Mouse (Mus musculus) limb, embryonic 12.5 days (tissue): ENCODE data around the gene Slc25a45. TPM values are rescaled to one million over a fixed set of nuclear protein-coding genes. Genes with fewer than 3 reads are reported as not detected.

Experiments
- ATAC-seq: fragments of 200-750 bp; cut with Nextera tagmentation; 2 replicates; pipeline ENCODE4 v1.8.0; 2017; ENCODE audit warnings: low read depth, moderate TSS enrichment; ENCODE audit not compliant: insufficient number of reproducible peaks, insufficient read depth, low FRiP score, low TSS enrichment
- H3K27ac ChIP-seq: fragments of 300-500 bp; sonication (generic); 2 replicates; pipeline ENCODE4 v1.5.1; 2016; ENCODE audit warnings: mild to moderate bottlenecking, moderate library complexity
- H3K27me3 ChIP-seq: fragments of 300-500 bp; sonication (generic); 2 replicates; pipeline ENCODE4 v1.6.1; 2016; ENCODE audit warnings: mild to moderate bottlenecking, moderate library complexity
- H3K36me3 ChIP-seq: fragments of 300-500 bp; sonication (generic); 2 replicates; pipeline ENCODE4 v1.6.1; 2016; ENCODE audit warnings: mild to moderate bottlenecking, moderate library complexity
- H3K4me1 ChIP-seq: fragments of 300-500 bp; sonication (generic); replicated peaks from 2 replicates; pipeline ENCODE4 v1.6.1; 2016
- H3K4me2 ChIP-seq: fragments of 300-500 bp; sonication (generic); 2 replicates; pipeline ENCODE4 v1.6.1; 2016; ENCODE audit warnings: mild to moderate bottlenecking, moderate library complexity
- H3K4me3 ChIP-seq: fragments of 300-500 bp; sonication (generic); replicated peaks from 2 replicates; pipeline ENCODE4 v1.5.1; 2016; ENCODE audit warnings: mild to moderate bottlenecking
- H3K9ac ChIP-seq: fragments of 300-500 bp; sonication (generic); replicated peaks from 2 replicates; pipeline ENCODE4 v1.6.1; 2016; ENCODE audit warnings: mild to moderate bottlenecking, moderate library complexity
- H3K9me3 ChIP-seq: fragments of 300-500 bp; sonication (generic); 2 replicates; pipeline ENCODE4 v1.6.1; 2016; ENCODE audit warnings: mild to moderate bottlenecking, moderate library complexity
- WGBS: fragments of 180-500 bp; shearing (Covaris S2); methylation state at CpG from one replicate; pipeline ENCODE4 v1.1.7; 2016; 5-methylcytosine and 5-hydroxymethylcytosine counted together
- polyA plus RNA-seq: library from polyadenylated mRNA; unstranded; fragments of >200 nt; fragmentation: Nextera tagmentation; extraction: Ambion mirVana; gene quantifications from 2 replicates; pipeline ENCODE4 v1.2.1, GENCODE M21; 2016

Slc25a45 gene
- polyA plus RNA-seq, 1 experiment from 2014 or later, result 1.2 TPM

DNA sequence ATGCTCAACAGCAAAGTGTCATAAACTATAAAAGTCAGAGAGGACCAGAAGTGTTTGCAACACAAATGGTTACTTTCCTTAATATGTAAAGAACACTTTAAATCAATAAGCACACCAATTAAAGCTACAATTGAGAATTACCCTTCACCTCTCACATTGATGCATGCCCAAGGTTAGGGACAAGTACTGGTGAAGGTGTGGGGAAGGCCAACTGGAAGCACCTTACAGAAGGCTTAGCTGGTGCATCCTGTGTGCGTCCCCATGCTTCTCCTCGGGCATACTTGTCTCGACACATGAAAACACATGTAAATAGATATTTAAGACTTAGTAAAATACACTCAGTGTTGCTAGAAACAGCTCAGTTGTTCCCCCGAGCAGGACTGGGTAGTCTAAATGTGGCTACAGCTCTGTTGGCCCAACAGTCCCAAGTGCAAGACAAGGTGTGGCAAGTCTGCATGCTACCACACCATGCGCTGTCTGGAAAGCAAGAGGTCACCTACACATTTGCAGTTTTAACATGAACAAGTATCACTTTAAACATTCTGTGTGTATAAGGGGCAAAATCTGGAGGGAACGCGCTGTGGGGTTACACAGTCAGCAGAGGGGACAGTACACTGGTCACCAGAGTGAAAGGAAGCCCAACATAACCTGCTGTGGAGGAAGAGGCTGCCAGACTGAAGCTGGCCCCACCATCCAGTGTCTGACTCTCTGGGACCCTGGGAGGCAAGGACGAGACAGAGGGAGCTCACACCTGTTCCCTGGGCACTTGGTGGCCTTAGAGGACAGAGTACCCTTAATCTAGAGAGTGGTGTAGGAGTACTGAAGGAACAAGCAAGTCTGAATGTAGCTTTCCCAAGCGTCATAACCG is 42.3 kb upstream of the Slc25a45 start:
- H3K9ac ChIP-seq, result no peak overlapping the region
- ATAC-seq, result no peak
- H3K4me3 ChIP-seq, result no peak overlapping the region
- H3K27me3 ChIP-seq, result no peaks in the 10 kb centered on the region
- no peaks in the 10 kb centered on the region for H3K9me3 ChIP-seq
- WGBS, result 84% methylated on average over 10 of the region's 10 CpGs
- no peaks in the 10 kb centered on the region for H3K36me3 ChIP-seq
- H3K4me2 ChIP-seq, result no peak overlapping the region
- H3K4me1 ChIP-seq, result no peaks in the 10 kb centered on the region
- no peak overlapping the region for H3K27ac ChIP-seq

DNA sequence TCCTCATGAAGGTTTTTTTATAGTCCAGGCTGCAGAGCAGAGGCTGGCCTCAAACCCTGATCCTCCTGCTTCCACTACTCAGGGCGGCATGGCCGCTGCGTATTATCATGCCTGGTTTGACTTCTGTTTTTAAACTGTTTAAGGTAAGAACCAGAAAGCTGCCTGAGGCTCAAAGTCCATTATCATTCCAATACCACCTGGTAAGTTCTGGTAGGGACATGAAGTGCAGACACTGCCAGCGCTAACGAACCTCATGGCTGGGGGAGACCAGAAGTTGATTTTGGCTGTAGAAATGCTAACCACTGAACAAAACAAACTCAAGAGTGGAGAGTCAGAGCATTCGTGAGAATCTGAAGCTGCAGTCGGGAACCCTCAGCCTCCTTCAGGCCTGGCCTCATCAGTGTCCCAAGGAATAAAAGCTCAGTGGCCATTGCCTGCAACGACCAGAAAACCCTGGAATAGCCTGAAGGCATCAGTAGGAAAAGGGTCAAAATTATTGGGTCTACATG is 41.6 kb upstream of the Slc25a45 start:
- 68% methylated on average over 8 of the region's 8 CpGs for WGBS
- H3K36me3 ChIP-seq, result no peaks in the 10 kb centered on the region
- no peaks in the 10 kb centered on the region for H3K9me3 ChIP-seq
- no peak for ATAC-seq
- H3K4me2 ChIP-seq, result no peak overlapping the region
- H3K4me3 ChIP-seq, result no peak overlapping the region
- H3K9ac ChIP-seq, result 0 out of 2 replicates have a peak overlapping the region, but pooled peaks have one; percentile 0
- H3K27ac ChIP-seq, result no peak overlapping the region
- H3K4me1 ChIP-seq, result 0 out of 2 replicates have a peak, but pooled peaks cover 2% of the 10 kb centered on the region
- H3K27me3 ChIP-seq, result no peaks in the 10 kb centered on the region

DNA sequence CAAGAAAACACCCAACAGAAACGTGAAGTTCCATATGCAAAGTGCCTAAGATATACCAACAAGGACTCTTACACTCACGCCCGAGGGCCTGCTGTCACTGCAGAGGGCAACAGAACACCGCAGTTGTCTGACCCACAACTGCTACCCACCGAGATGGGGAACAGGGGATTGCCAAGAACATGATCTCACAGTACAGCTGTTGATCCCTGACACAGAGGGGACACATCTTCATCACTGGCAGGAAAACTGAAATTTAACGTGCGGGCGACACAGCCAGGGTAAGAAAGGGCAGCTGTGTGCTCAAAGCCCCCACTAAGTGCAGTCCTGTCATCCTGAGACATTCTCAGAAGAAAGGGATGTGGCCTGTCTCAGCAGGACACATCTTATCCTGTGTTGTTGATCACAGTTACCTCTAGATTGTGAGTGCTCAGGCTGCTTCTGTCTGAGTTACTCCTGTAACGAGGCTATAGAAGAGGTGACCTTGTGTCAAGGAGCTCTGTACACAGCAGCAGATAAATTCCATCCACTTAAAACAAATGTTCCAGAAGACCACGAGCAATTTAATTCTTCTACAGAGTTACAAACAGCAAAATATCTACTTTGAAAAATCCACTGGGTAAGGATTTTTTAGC is 40.6 kb upstream of the Slc25a45 start:
- Histone ChIP-seq H3K4me2 (no peak overlapping the region), H3K9me3 (no peaks in the 10 kb centered on the region), H3K27me3 (no peaks in the 10 kb centered on the region), H3K36me3 (no peaks in the 10 kb centered on the region), H3K4me3 (no peak overlapping the region), H3K4me1 (peaks cover 9% of the 10 kb centered on the region; the same call in 1 of the 2 replicates), H3K9ac (no peak overlapping the region), H3K27ac (no peak overlapping the region)
- WGBS, result 78% methylated on average over 10 of the region's 10 CpGs
- no peak for ATAC-seq

- 85% methylated on average over 8 of the region's 8 CpGs for WGBS
- Histone ChIP-seq H3K4me2 (no peak overlapping the region), H3K27ac (no peak overlapping the region), H3K4me1 (peaks cover 11% of the 10 kb centered on the region; the same call in 1 of the 2 replicates), H3K9me3 (no peaks in the 10 kb centered on the region), H3K4me3 (no peak overlapping the region), H3K27me3 (no peaks in the 10 kb centered on the region), H3K36me3 (no peaks in the 10 kb centered on the region), H3K9ac (no peak overlapping the region)
- no peak for ATAC-seq
Measured at GRCm38 (mm10) chr19:5837606-5838005, 40.0 kb upstream of the Slc25a45 start.

DNA sequence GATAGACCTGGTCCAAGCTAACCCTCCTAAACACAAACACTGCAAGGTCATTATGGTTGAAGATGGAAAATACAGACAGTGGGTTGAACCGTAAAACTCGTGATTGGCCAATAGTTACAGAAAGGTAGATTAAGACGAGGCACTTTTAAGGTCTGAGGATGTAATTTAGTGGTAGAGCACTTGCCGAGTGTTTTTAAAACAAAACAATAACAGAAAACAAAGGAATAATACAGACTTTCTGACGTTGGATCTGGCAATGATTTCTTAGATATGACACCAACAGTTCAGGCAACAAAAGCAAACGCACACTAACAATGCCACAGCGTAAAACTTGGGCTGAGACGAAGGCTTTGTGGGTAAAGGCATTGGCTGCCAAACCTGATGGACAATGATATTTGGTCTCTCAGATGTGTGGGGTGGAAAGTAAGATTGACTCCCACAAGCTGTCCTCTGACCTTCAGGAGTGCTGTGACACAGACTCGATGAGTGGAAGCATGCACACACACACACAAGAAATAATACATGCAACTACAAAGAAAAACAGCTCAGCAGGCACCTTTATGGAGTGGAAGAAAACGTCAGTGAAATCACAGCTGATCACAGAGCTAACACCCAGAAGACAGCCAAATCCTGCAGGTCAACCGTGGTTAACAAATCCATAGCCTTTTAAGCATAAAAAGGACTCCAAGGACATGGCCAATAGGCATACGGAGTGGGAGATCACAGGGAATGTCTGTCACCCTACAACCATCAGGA is 39.3 kb upstream of the Slc25a45 start:
- no peak overlapping the region for H3K4me3 ChIP-seq
- H3K9ac ChIP-seq, result no peak overlapping the region
- no peak for ATAC-seq
- H3K4me2 ChIP-seq, result no peak overlapping the region
- no peaks in the 10 kb centered on the region for H3K27me3 ChIP-seq
- no peaks in the 10 kb centered on the region for H3K36me3 ChIP-seq
- peaks cover 18% of the 10 kb centered on the region for H3K4me1 ChIP-seq
- WGBS, result 83% methylated on average over 12 of the region's 12 CpGs
- H3K9me3 ChIP-seq, result no peaks in the 10 kb centered on the region
- H3K27ac ChIP-seq, result no peak overlapping the region

DNA sequence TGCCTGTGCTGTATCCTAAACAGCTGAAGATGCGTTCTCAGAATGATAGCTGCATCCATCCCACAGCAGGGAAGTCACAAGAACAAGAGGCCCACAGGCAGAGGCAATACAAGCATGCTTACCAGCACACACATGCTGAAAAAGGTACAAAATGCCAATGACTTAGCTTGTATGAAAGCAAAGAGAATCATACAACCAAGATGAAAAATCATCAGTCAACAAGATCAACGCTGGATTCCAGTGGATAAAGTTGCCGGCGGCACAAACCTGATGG is 38.8 kb upstream of the Slc25a45 start:
- Histone ChIP-seq H3K9me3 (no peaks in the 10 kb centered on the region), H3K4me2 (no peak overlapping the region), H3K36me3 (no peaks in the 10 kb centered on the region), H3K9ac (no peak overlapping the region), H3K27ac (no peak overlapping the region), H3K4me1 (peaks cover 24% of the 10 kb centered on the region), H3K4me3 (no peak overlapping the region), H3K27me3 (no peaks in the 10 kb centered on the region)
- WGBS, result 92% methylated on average over 4 of the region's 4 CpGs
- no peak for ATAC-seq

DNA sequence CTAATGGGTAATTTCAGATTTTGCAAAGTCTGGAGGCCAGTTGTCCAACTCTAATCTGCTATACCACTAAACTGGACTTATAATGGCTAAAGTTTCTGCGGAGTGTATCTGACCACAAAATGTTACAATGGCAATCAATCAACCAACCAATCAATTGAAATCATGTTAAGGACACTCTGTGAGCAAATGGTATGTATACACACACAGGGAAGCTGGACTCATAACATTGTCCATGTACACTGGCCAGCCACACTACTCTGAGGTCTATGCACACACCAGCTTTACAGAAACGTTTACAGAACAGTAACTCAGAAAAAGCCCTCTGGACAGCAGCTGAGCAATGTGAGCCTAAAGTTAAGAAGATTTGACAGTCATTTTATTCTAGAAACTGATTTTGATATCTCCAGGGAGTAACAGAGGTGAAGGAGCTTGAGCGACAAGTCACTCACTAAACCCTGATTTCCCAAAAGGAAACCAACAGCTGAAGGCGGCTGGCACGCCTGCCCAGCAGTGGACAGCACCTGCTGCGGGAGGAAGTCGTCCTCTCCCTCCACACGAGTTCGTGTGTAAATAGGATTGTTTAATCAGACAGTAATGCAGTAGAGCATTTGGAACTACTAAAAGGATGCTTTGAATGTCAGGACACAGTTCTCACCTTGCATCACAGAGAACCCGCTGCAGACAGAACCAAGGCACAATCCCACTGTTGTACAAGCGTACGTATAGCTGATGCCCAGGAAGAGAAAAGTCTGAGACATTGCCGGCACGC is 38.1 kb upstream of the Slc25a45 start:
- Histone ChIP-seq H3K36me3 (no peaks in the 10 kb centered on the region), H3K9ac (no peak overlapping the region)
- WGBS, result 79% methylated on average over 14 of the region's 14 CpGs

DNA sequence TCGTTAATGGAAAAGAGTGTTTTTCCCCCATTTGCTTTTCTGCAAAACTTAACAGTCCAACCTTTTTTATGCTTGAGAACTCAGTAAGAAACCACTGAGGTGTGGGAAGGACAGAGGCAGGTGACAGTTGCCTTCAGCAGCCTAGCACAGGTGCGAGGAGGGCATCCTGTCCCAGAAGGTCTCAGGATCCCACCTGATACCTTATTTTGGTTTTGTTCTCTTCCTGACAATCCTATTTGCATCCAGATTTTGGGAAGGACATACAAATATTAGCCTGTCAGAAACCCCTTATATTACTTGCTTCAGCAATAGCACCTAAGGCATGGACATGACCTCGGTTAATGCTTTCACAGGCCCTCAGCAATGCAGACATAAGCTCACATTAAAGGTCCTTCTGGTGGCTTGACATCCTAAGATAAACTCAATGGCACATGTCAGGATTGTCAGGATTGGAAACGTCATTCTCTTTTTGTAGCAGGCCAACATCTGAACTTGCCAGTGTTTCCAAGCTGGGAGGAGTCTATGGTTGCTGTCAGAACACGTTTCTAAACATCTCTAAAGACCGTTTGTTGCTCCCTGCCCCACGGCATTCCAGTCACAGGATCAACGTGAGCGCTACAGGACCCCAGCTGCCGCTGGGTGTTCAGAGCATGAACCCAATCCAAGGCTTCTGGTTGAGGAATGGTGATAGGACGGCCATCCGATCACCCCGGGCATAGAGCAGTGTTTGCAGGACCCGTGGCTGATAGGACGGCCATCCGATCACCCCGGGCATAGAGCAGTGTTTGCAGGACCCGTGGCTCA is 37.3 kb upstream of the Slc25a45 start:
- Histone ChIP-seq H3K27me3 (no peaks in the 10 kb centered on the region), H3K4me3 (no peak overlapping the region), H3K9me3 (no peaks in the 10 kb centered on the region), H3K4me2 (no peak overlapping the region), H3K9ac (no peak overlapping the region), H3K27ac (no peak overlapping the region), H3K36me3 (no peaks in the 10 kb centered on the region), H3K4me1 (peaks cover 38% of the 10 kb centered on the region)
- ATAC-seq, result no peak
- WGBS, result 72% methylated on average over 18 of the region's 18 CpGs

More for the DNA sequence above, 38.1 kb upstream of the Slc25a45 start:
- no peaks in the 10 kb centered on the region for H3K9me3 ChIP-seq
- H3K27ac ChIP-seq, result no peak overlapping the region
- H3K4me2 ChIP-seq, result no peak overlapping the region
- no peak overlapping the region for H3K4me3 ChIP-seq
- no peak for ATAC-seq
- H3K4me1 ChIP-seq, result peaks cover 30% of the 10 kb centered on the region
- H3K27me3 ChIP-seq, result no peaks in the 10 kb centered on the region

DNA sequence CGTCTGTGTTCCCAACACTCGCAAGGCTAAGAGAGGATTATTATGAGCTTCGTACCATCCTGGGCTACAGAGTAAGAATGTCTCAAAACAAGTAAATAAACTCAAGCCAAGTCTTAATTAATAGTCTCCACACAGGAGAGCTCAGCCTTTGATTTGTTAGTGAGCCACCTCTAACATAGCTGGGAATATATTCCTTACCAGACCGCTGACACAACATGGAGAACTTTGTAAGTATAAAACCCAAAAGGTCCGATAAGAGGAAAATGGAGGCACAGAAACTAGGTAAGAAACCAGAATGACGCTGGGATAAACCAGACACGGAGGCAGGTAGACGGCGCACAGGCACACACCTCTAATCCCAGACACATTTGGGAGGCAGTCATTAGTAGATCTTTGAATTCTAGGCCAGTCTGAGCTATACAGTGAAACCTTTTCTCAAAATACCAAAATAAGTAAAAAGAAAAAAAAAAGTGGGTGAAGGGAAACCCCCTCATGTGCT is 36.7 kb upstream of the Slc25a45 start:
- no peak overlapping the region for H3K9ac ChIP-seq
- WGBS, result 85% methylated on average over 9 of the region's 9 CpGs
- H3K27ac ChIP-seq, result no peak overlapping the region
- ATAC-seq, result no peak
- no peak overlapping the region for H3K4me2 ChIP-seq
- H3K9me3 ChIP-seq, result no peaks in the 10 kb centered on the region
- no peak overlapping the region for H3K4me3 ChIP-seq
- H3K36me3 ChIP-seq, result no peaks in the 10 kb centered on the region
- peaks cover 43% of the 10 kb centered on the region for H3K4me1 ChIP-seq
- no peaks in the 10 kb centered on the region for H3K27me3 ChIP-seq

- no peaks in the 10 kb centered on the region for H3K36me3 ChIP-seq
- no peak overlapping the region for H3K4me3 ChIP-seq
- H3K27ac ChIP-seq, result no peak overlapping the region
- no peak for ATAC-seq
- H3K9me3 ChIP-seq, result no peaks in the 10 kb centered on the region
- WGBS, result 74% methylated on average over 4 of the region's 4 CpGs
- H3K4me2 ChIP-seq, result no peak overlapping the region
- no peak overlapping the region for H3K9ac ChIP-seq
- H3K27me3 ChIP-seq, result no peaks in the 10 kb centered on the region
- H3K4me1 ChIP-seq, result peaks cover 48% of the 10 kb centered on the region
Measured at GRCm38 (mm10) chr19:5841389-5841946, 36.1 kb upstream of the Slc25a45 start.
